Mouse (Mus musculus): ENCODE measurements around the gene Parp8. TPM values are rescaled to one million over a fixed set of nuclear protein-coding genes. Genes with fewer than 3 reads are reported as not detected.

Gene Parp8
- polyA plus RNA-seq, 1 experiment from 2014 or later, result 15.5 TPM

DNA sequence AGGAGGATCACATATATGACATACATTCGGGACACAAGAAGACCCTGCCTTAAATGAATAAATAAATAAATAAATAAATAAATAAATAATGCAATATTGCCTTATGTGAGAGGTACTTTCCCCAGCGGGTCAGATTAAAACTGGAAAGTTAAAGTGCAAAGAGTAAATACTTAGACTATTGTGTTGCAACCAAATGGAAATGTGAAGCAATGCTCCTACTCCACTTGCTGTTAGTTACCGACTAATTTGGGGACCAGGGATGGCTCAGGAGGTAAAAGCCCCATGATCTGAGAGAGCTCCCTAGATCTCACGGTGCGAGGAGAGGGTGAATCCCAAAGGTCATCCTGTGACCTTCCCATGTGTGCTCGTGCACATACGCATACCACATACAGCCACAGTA, 38.7 kb downstream of the Parp8 start:
- Histone ChIP-seq H3K4me3 (replicated peaks; ENCODE audit: low read length) (no peak overlapping the region), H3K4me2 (ENCODE audit: low read depth, low read length) (no peak overlapping the region), H3K9me3 (replicated peaks; ENCODE audit: control insufficient read depth, low read length) (no peaks in the 10 kb centered on the region), H3K9ac (ENCODE audit: low read length) (no peak overlapping the region), H3K27ac (ENCODE audit: low read length) (no peak overlapping the region), H3K4me1 (ENCODE audit: control insufficient read depth, insufficient read depth, low read length) (no peaks in the 10 kb centered on the region), H3K27me3 (ENCODE audit: control insufficient read depth, insufficient read depth, low read length) (no peaks in the 10 kb centered on the region), H3K36me3 (ENCODE audit: control insufficient read depth, insufficient read depth, low read length) (no peaks in the 10 kb centered on the region)
- ATAC-seq (ENCODE audit: insufficient read depth, low FRiP score), result no peak
- 90% methylated on average over 7 of the region's 7 CpGs for WGBS

DNA sequence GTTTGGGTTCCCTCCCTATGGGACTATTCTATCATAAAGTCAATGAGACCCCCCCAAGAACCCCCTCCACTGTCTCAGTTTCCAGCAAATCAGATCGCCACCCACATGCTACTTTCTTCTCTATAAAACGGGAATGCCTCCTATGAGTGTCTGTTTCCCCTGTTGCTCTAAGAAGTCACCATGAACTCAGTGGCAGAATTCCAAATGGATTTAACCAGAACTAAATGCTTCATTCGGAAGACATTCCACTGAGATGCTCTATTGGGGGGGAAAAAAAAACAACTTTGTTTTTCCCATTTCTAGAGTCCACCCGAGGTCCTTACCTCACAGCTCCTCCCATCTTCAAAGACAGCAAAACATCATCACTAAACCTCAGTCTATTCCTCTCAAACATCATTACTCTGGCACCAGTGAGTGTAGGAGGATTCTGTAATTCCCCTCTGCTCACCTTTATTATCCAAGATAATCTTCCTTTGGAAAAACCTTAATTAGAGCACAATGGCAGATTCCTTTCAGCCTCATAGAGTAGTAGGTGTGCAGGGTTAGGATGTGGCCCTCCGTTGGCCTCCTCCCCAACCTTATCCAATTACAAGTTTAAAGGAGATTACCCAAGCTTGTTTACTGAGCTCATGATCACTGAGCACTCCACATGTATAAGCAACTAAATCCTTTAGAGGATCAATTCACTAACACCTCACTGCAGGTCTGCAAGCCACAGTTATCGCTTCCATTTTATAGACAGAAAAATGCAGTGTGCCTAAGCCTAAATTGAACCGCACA, 51.1 kb downstream of the Parp8 start:
- ATAC-seq (ENCODE audit: insufficient read depth, low FRiP score), result no peak
- 75% methylated on average over 7 of the region's 7 CpGs for WGBS
- H3K27me3 ChIP-seq (ENCODE audit: control insufficient read depth, insufficient read depth, low read length), result no peaks in the 10 kb centered on the region

DNA sequence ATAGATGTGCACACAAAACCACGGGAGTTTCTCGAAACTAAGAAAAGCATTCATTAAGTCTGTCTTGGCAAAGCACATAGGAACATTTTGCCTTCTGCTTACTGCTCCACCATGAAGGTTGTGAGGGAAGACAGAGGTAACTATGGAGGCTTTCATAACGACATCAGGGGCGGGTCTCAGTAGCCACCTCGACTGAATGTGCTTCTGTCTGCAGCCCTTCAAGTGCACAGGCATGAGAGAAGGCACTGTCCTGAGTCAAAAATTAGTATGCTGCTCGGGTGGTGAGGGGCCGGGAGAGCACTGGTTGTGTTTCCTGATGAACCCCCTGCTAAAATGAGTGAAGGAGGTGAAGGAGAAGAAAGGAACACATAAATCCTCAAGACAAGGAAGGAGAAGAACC, 51.8 kb downstream of the Parp8 start:
- Histone ChIP-seq H3K9me3 (replicated peaks; ENCODE audit: control insufficient read depth, low read length) (no peaks in the 10 kb centered on the region), H3K9ac (ENCODE audit: low read length) (no peak overlapping the region), H3K4me3 (replicated peaks; ENCODE audit: low read length) (no peak overlapping the region), H3K4me2 (ENCODE audit: low read depth, low read length) (no peak overlapping the region), H3K27ac (ENCODE audit: low read length) (no peak overlapping the region), H3K36me3 (ENCODE audit: control insufficient read depth, insufficient read depth, low read length) (no peaks in the 10 kb centered on the region), H3K27me3 (ENCODE audit: control insufficient read depth, insufficient read depth, low read length) (no peaks in the 10 kb centered on the region), H3K4me1 (ENCODE audit: control insufficient read depth, insufficient read depth, low read length) (no peaks in the 10 kb centered on the region)
- ATAC-seq (ENCODE audit: insufficient read depth, low FRiP score), result no peak
- 71% methylated on average over 7 of the region's 7 CpGs for WGBS

More for the DNA sequence above, 51.1 kb downstream of the Parp8 start:
- no peak overlapping the region for H3K27ac ChIP-seq (ENCODE audit: low read length)
- no peak overlapping the region for H3K9ac ChIP-seq (ENCODE audit: low read length)
- no peaks in the 10 kb centered on the region for H3K9me3 ChIP-seq (replicated peaks; ENCODE audit: control insufficient read depth, low read length)
- no peaks in the 10 kb centered on the region for H3K4me1 ChIP-seq (ENCODE audit: control insufficient read depth, insufficient read depth, low read length)
- no peak overlapping the region for H3K4me2 ChIP-seq (ENCODE audit: low read depth, low read length)
- H3K36me3 ChIP-seq (ENCODE audit: control insufficient read depth, insufficient read depth, low read length), result no peaks in the 10 kb centered on the region
- no peak overlapping the region for H3K4me3 ChIP-seq (replicated peaks; ENCODE audit: low read length)

DNA sequence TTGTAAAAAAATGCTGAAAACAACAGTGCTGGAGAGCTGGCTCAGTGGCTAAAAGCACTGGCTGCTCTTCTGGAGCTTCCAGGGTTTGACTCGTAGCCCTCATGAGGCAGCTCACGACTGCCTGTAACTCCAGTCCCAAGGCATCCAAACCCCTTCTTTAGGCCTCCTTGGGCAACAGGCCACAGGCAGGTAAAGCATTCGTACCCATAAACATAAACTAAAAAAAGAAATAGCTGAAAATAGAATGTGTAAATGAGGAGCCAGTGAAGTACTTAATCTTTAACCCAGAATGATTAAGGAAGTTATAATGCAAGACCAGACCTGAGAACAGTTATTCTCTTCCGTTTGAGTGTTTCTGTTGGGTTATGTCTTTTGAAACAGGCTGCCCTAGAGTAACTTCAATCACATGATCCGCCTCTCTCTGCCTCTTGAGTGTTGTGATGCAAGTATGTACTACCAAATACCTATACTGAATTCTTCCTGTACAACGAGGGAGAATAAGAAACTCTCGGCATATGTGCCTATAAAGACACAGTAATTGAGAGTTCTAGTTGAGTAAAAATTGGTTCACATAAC, 53.2 kb downstream of the Parp8 start:
- Histone ChIP-seq H3K9me3 (replicated peaks; ENCODE audit: control insufficient read depth, low read length) (no peaks in the 10 kb centered on the region), H3K4me2 (ENCODE audit: low read depth, low read length) (no peak overlapping the region), H3K4me1 (ENCODE audit: control insufficient read depth, insufficient read depth, low read length) (no peaks in the 10 kb centered on the region), H3K27me3 (ENCODE audit: control insufficient read depth, insufficient read depth, low read length) (no peaks in the 10 kb centered on the region), H3K4me3 (replicated peaks; ENCODE audit: low read length) (no peak overlapping the region), H3K27ac (ENCODE audit: low read length) (no peak overlapping the region), H3K36me3 (ENCODE audit: control insufficient read depth, insufficient read depth, low read length) (no peaks in the 10 kb centered on the region), H3K9ac (ENCODE audit: low read length) (no peak overlapping the region)
- WGBS, result 83% methylated on average over 7 of the region's 7 CpGs
- no peak for ATAC-seq (ENCODE audit: insufficient read depth, low FRiP score)

DNA sequence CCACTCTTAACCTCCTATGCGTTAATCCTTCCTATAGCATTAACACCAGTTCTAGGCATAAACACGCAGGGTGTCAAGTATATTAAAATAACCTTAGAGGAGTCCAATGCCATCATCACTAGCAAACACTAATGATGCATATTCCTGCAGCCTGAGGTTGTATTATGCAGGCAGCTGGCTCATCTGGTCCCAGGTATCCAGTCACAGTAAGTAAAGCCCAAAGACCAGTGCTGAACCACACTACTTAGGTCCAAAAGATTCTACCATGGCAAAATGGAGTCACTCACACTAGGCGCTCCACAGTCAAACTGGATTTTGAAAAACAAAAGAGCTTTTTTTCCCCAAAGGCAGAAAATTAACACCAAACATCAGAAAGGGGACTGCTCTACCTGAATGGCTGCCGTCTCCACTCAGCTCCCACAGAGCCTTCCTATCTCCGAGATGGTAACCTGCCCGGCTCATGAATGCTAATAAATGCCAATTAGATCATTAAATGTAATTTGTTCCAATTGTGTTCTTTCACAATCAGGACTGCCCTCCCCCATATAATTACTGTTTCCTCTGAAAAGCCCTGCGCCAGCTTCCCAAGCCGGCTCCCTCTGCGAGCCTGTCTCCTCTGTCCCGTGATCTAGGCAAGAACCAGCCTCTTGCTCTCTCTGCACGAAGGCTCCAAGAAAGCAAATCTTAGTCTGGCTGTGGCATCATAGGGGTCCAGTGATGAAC, 54.5 kb downstream of the Parp8 start:
- Histone ChIP-seq H3K9me3 (replicated peaks; ENCODE audit: control insufficient read depth, low read length) (no peaks in the 10 kb centered on the region), H3K27me3 (ENCODE audit: control insufficient read depth, insufficient read depth, low read length) (no peaks in the 10 kb centered on the region), H3K9ac (ENCODE audit: low read length) (no peak overlapping the region), H3K4me2 (ENCODE audit: low read depth, low read length) (no peak overlapping the region), H3K4me3 (replicated peaks; ENCODE audit: low read length) (no peak overlapping the region), H3K36me3 (ENCODE audit: control insufficient read depth, insufficient read depth, low read length) (no peaks in the 10 kb centered on the region), H3K4me1 (ENCODE audit: control insufficient read depth, insufficient read depth, low read length) (no peaks in the 10 kb centered on the region), H3K27ac (ENCODE audit: low read length) (no peak overlapping the region)
- ATAC-seq (ENCODE audit: insufficient read depth, low FRiP score), result no peak
- WGBS, result 87% methylated on average over 11 of the region's 11 CpGs

DNA sequence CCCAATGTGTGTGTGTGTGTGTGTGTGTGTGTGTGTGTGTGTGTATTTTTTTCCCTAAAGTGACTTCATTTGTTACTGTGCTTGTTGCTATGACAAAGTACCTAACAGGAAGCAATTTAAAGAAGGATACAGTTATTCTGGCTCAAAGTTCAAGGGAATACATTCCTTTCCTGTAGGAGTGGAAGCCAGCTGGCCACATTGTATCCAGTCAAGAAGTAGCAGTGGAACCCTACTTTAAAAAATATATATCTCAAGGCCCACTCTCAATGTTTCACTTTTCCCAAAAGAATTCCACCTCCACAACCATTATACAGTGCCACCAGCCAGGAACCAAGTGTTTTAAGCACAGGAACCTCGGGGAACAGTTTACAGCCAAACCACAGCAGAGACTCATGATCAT, 55.7 kb downstream of the Parp8 start:
- WGBS, result 73% methylated on average over 1 of the region's 1 CpGs
- Histone ChIP-seq H3K4me3 (replicated peaks; ENCODE audit: low read length) (no peak overlapping the region), H3K9ac (ENCODE audit: low read length) (no peak overlapping the region), H3K27me3 (ENCODE audit: control insufficient read depth, insufficient read depth, low read length) (no peaks in the 10 kb centered on the region), H3K9me3 (replicated peaks; ENCODE audit: control insufficient read depth, low read length) (no peaks in the 10 kb centered on the region), H3K4me2 (ENCODE audit: low read depth, low read length) (no peak overlapping the region), H3K27ac (ENCODE audit: low read length) (no peak overlapping the region), H3K4me1 (ENCODE audit: control insufficient read depth, insufficient read depth, low read length) (no peaks in the 10 kb centered on the region), H3K36me3 (ENCODE audit: control insufficient read depth, insufficient read depth, low read length) (no peaks in the 10 kb centered on the region)
- no peak for ATAC-seq (ENCODE audit: insufficient read depth, low FRiP score)

DNA sequence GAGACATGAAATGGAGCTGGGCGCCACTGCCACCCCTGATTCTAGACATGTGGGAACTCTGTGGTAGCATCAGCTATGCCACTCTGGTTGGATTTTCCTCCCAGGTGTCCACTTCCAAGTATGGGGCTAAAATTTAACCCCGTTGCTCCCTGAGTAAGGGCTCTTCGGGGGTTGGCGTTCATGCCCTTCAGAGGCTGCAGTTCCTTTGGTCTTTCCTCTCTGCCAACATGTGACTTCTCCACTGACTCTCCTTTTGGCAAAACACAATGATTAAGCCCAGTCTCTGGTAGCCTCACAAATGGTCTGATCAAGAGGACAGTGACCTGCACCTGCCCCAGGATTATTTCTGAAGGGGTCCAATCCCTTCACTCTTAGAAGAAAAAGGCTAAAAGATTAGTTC, 56.4 kb downstream of the Parp8 start:
- 97% methylated on average over 4 of the region's 4 CpGs for whole genome bisulfite sequencing
- ATAC-seq (ENCODE audit: insufficient read depth, low FRiP score), result no peak
- Histone ChIP-seq H3K4me2 (ENCODE audit: low read depth, low read length) (no peak overlapping the region), H3K9me3 (replicated peaks; ENCODE audit: control insufficient read depth, low read length) (no peaks in the 10 kb centered on the region), H3K9ac (ENCODE audit: low read length) (no peak overlapping the region), H3K4me1 (ENCODE audit: control insufficient read depth, insufficient read depth, low read length) (no peaks in the 10 kb centered on the region), H3K27ac (ENCODE audit: low read length) (no peak overlapping the region), H3K36me3 (ENCODE audit: control insufficient read depth, insufficient read depth, low read length) (no peaks in the 10 kb centered on the region), H3K4me3 (replicated peaks; ENCODE audit: low read length) (no peak overlapping the region), H3K27me3 (ENCODE audit: control insufficient read depth, insufficient read depth, low read length) (no peaks in the 10 kb centered on the region)

DNA sequence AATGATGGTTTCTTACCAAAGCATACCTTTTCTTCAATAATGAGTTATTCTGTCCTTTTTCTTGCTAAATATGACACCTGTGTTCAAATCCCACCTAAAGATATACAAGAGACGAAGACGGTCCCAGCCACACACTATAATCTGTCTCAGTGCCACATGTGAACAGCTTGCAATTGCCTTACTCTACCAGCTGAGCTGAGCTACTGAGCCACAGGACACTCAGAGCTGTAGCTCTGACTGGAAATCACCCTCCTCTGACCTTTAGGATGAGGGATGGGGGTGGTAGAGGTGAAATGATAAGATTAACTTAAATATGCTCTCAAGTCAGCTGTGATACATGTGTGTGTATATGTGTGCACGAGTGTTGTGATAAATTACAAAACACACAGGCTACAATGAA, 57.9 kb downstream of the Parp8 start:
- Histone ChIP-seq H3K4me2 (ENCODE audit: low read depth, low read length) (no peak overlapping the region), H3K9ac (ENCODE audit: low read length) (no peak overlapping the region), H3K27ac (ENCODE audit: low read length) (no peak overlapping the region), H3K9me3 (replicated peaks; ENCODE audit: control insufficient read depth, low read length) (no peaks in the 10 kb centered on the region), H3K27me3 (ENCODE audit: control insufficient read depth, insufficient read depth, low read length) (no peaks in the 10 kb centered on the region), H3K4me1 (ENCODE audit: control insufficient read depth, insufficient read depth, low read length) (no peaks in the 10 kb centered on the region), H3K36me3 (ENCODE audit: control insufficient read depth, insufficient read depth, low read length) (no peaks in the 10 kb centered on the region), H3K4me3 (replicated peaks; ENCODE audit: low read length) (no peak overlapping the region)
- WGBS, result 73% methylated on average over 3 of the region's 3 CpGs
- no peak for ATAC-seq (ENCODE audit: insufficient read depth, low FRiP score)

Measured in stomach, embryonic 16.5 days (tissue).